Mouse (Mus musculus): Measurements from ENCODE around the gene Mtg2. TPM values are rescaled to one million over a fixed set of nuclear protein-coding genes. Genes with fewer than 3 reads are reported as not detected.
A peak's percentile ranks its signal among the peaks of the same experiment; 100 is the strongest.

Gene Mtg2
- polyA plus RNA-seq, 1 experiment from 2014 or later: 37.3 TPM

GRCm38 (mm10) chr2:180063338-180064131 is 6.9 kb upstream of the Mtg2 start:
- H3K36me3 ChIP-seq: peaks cover 80% of the 10 kb centered on the region
- 96% methylated on average over 11 of the region's 11 CpGs for WGBS
- no peak overlapping the region for H3K4me2 ChIP-seq (replicated peaks)
- H3K27me3 ChIP-seq: no peaks in the 10 kb centered on the region
- H3K27ac ChIP-seq: no peak overlapping the region
- H3K4me1 ChIP-seq (replicated peaks): no peaks in the 10 kb centered on the region
- no peaks in the 10 kb centered on the region for H3K9me3 ChIP-seq
- no peak overlapping the region for H3K4me3 ChIP-seq (replicated peaks)
- H3K9ac ChIP-seq (replicated peaks): no peak overlapping the region
- ATAC-seq: no peak

DNA sequence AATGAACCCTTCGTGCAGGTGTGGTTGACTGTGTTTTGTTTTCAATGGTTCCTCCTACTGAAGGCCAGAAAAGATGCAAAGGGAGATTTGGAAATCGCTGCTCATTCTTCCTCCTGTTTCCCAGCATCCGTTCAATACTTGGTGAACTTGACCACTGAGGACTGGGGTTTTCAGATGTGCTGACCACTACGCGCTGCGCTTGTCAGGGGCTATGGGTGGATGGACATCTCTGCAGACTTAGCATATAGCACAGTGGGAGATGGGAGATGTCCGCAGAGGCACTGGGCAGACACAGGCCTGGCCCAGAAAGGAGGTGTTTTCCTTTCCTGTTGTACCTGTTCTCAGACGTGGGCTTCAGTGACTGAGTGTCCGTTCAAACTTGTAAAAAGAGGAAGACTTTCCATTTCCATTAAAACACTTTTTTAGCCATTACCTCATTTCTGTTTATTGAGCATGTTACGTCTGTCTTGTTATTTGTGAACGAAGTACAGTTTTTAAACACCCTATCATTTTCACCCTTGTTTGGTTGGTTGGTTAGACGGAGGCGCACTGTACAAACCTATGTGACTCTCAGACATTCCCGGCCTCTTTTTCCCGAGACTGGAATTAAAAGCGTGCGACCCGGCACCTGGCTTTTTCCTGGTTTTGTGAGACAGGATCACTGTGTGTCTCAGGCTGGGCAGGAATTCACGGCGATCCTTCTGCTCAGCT is 463 bp upstream of the Mtg2 start:
- peaks cover 17% of the 10 kb centered on the region for H3K4me1 ChIP-seq (replicated peaks)
- peak overlapping the region; percentile 82 for H3K4me2 ChIP-seq (replicated peaks)
- peak; percentile 16; the same call in 1 of the 2 replicates for ATAC-seq
- peak overlapping the region; percentile 63 for H3K4me3 ChIP-seq (replicated peaks)
- H3K9ac ChIP-seq (replicated peaks): peak overlapping the region; percentile 81
- 37% methylated on average over 20 of the region's 20 CpGs for WGBS
- H3K9me3 ChIP-seq: no peaks in the 10 kb centered on the region
- H3K27me3 ChIP-seq: no peaks in the 10 kb centered on the region
- H3K27ac ChIP-seq: peak overlapping the region; percentile 86
- peaks cover 41% of the 10 kb centered on the region for H3K36me3 ChIP-seq

- peaks cover 36% of the 10 kb centered on the region for H3K36me3 ChIP-seq
- peak overlapping the region; percentile 63; the same call in 1 of the 2 replicates for H3K4me3 ChIP-seq (replicated peaks)
- H3K9me3 ChIP-seq: no peaks in the 10 kb centered on the region
- no peaks in the 10 kb centered on the region for H3K27me3 ChIP-seq
- peaks cover 17% of the 10 kb centered on the region for H3K4me1 ChIP-seq (replicated peaks)
- no peak overlapping the region for H3K9ac ChIP-seq (replicated peaks)
- no peak for ATAC-seq
- WGBS: 83% methylated on average over 2 of the region's 2 CpGs
- H3K27ac ChIP-seq: no peak overlapping the region
- no peak overlapping the region for H3K4me2 ChIP-seq (replicated peaks)
These were observed 1.3 kb downstream of the Mtg2 start for GRCm38 (mm10) chr2:180071671-180072070.

DNA sequence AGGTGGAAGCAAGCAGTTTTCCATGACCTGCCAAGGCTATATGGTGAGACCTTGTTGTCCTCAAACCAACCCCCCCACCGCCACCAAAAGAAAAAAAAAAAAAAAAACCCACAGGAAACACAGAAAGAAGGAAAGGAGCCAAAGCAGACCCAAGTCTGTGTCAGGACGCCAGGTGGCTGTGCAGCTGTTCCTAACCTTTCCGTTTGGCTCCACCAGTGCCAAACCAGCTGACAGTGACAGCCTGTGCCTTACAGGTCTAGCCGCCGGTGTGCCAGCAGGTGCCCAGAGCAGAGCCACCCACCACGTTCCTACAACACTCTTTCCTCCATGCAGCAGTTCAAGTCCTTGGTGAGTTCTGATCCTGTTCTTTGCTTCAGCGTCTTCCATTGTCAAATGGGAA is 2.5 kb downstream of the Mtg2 start:
- 92% methylated on average over 7 of the region's 7 CpGs for WGBS
- Histone ChIP-seq H3K36me3 (peaks cover 36% of the 10 kb centered on the region), H3K27ac (no peak overlapping the region), H3K4me3 (replicated peaks) (no peak overlapping the region), H3K4me1 (replicated peaks) (peaks cover 17% of the 10 kb centered on the region), H3K9ac (replicated peaks) (no peak overlapping the region), H3K27me3 (no peaks in the 10 kb centered on the region), H3K9me3 (no peaks in the 10 kb centered on the region), H3K4me2 (replicated peaks) (no peak overlapping the region)
- no peak for ATAC-seq

DNA sequence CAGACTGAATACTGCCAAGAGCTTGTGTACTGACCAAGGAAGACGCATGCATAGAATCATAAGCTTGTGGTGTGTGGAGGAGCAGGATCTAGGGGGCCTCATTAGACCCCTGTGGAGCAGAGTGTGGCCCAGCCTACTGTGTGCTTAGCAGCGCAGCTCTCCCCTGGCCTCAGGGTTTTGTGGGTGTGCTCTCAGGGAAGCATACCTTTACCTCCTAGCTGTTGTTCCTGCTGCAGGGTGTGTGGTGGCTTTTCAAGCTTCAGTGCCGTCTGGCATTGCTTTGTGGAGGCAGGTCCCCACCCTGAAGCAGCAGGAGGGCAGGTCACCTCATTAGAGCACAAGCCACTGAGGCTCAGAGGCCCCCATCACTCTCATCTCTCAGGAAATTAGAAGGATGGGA is 7.2 kb downstream of the Mtg2 start:
- Histone ChIP-seq H3K36me3 (peaks cover 39% of the 10 kb centered on the region), H3K27ac (no peak overlapping the region), H3K4me2 (replicated peaks) (no peak overlapping the region), H3K4me1 (replicated peaks) (no peaks in the 10 kb centered on the region), H3K27me3 (no peaks in the 10 kb centered on the region), H3K4me3 (replicated peaks) (no peak overlapping the region), H3K9ac (replicated peaks) (no peak overlapping the region), H3K9me3 (no peaks in the 10 kb centered on the region)
- ATAC-seq: no peak
- 75% methylated on average over 3 of the region's 3 CpGs for WGBS

DNA sequence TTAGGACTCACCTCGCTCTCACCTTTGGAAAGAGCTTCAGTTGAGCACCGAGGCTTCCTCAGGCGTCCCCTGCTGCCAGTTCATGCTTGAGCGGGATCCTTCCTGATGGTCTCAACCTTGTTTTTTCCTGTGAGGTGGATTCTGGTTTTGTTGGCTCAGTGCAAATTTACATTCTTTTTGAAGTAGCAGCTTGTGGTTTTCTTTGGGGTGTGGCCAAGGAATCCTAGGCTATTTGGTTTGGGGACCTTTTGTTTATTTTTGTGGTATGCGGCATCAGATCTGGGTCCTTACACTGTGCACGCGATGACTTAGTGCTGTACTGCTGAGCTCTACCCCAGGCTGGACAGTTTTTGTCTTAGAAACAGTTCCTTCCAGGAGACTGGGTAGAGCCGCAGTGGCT is 10.3 kb downstream of the Mtg2 start:
- H3K4me1 ChIP-seq (replicated peaks): no peaks in the 10 kb centered on the region
- peaks cover 58% of the 10 kb centered on the region for H3K36me3 ChIP-seq
- H3K27ac ChIP-seq: no peak overlapping the region
- no peak overlapping the region for H3K9ac ChIP-seq (replicated peaks)
- H3K9me3 ChIP-seq: no peaks in the 10 kb centered on the region
- WGBS: 95% methylated on average over 8 of the region's 8 CpGs
- no peak overlapping the region for H3K4me2 ChIP-seq (replicated peaks)
- no peak overlapping the region for H3K4me3 ChIP-seq (replicated peaks)
- no peaks in the 10 kb centered on the region for H3K27me3 ChIP-seq
- no peak for ATAC-seq

GRCm38 (mm10) chr2:180083063-180083462 is 12.7 kb downstream of the Mtg2 start:
- WGBS: 94% methylated on average over 10 of the region's 10 CpGs
- Histone ChIP-seq H3K36me3 (peaks cover 66% of the 10 kb centered on the region), H3K4me1 (replicated peaks) (0 out of 2 replicates have a peak, but pooled peaks cover 4% of the 10 kb centered on the region), H3K27me3 (no peaks in the 10 kb centered on the region), H3K9me3 (no peaks in the 10 kb centered on the region), H3K4me3 (replicated peaks) (no peak overlapping the region), H3K4me2 (replicated peaks) (no peak overlapping the region), H3K27ac (no peak overlapping the region), H3K9ac (replicated peaks) (no peak overlapping the region)
- no peak for ATAC-seq

- Histone ChIP-seq H3K9ac (replicated peaks) (no peak overlapping the region), H3K4me2 (replicated peaks) (no peak overlapping the region), H3K27ac (no peak overlapping the region), H3K4me1 (replicated peaks) (peaks cover 4% of the 10 kb centered on the region; the same call in 1 of the 2 replicates), H3K9me3 (no peaks in the 10 kb centered on the region), H3K27me3 (no peaks in the 10 kb centered on the region), H3K4me3 (replicated peaks) (no peak overlapping the region), H3K36me3 (peaks cover 55% of the 10 kb centered on the region)
- ATAC-seq: no peak
- WGBS: 51% methylated on average over 3 of the region's 3 CpGs
These were observed 14.2 kb downstream of the Mtg2 start for GRCm38 (mm10) chr2:180084565-180084964.

DNA sequence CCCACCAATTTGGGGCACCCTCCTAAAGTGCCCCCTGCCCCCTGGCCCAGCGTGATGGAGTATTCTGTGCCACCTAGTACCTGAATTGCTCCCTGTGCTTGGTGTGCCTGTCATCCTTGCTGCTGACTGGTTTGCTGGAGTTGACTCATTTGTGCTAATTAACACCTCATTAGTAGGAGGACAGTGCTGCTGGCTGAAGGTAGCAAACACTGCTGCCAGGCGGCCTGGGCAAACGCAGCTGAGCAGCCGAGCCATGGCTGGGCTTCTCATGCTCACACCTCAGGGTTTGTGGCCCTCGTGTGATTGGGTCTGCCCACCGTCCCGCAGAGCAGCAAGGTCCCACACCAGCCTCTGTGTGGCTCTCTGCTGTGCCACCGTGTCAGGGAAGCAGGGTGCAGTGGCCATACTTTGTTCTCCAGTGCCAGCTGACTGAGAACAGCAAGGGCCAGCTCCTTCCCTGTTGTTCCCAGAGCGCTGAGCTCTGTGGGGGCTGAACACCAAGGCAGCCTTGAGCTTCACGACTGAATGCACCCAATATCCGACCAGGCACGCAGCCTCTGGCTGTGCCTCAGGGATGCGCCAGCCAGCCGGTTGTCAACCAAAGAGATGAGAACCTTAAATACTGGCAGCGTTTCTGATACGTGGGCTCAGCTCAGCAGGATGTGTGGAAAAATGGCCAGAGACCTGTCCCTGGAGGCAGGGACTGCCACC is 15.7 kb downstream of the Mtg2 start:
- Histone ChIP-seq H3K27ac (peak overlapping the region; percentile 64; the same call in 1 of the 2 replicates), H3K9ac (replicated peaks) (no peak overlapping the region), H3K36me3 (peaks cover 55% of the 10 kb centered on the region), H3K4me1 (replicated peaks) (peaks cover 4% of the 10 kb centered on the region; the same call in 1 of the 2 replicates), H3K9me3 (no peaks in the 10 kb centered on the region), H3K27me3 (no peaks in the 10 kb centered on the region), H3K4me3 (replicated peaks) (no peak overlapping the region), H3K4me2 (replicated peaks) (no peak overlapping the region)
- peak; percentile 38; the same call in 1 of the 2 replicates for ATAC-seq
- WGBS: 76% methylated on average over 16 of the region's 16 CpGs

GRCm38 (mm10) chr2:180086637-180087027 is 16.2 kb downstream of the Mtg2 start:
- Histone ChIP-seq H3K4me3 (replicated peaks) (no peak overlapping the region), H3K36me3 (peaks cover 53% of the 10 kb centered on the region), H3K9ac (replicated peaks) (no peak overlapping the region), H3K27me3 (no peaks in the 10 kb centered on the region), H3K9me3 (no peaks in the 10 kb centered on the region), H3K4me1 (replicated peaks) (peaks cover 4% of the 10 kb centered on the region; the same call in 1 of the 2 replicates), H3K4me2 (replicated peaks) (no peak overlapping the region), H3K27ac (no peak overlapping the region)
- ATAC-seq: no peak
- 83% methylated on average over 5 of the region's 5 CpGs for WGBS

- Histone ChIP-seq H3K4me2 (replicated peaks) (no peak overlapping the region), H3K36me3 (peaks cover 45% of the 10 kb centered on the region), H3K9ac (replicated peaks) (no peak overlapping the region), H3K9me3 (no peaks in the 10 kb centered on the region), H3K27me3 (no peaks in the 10 kb centered on the region), H3K27ac (no peak overlapping the region), H3K4me3 (replicated peaks) (no peak overlapping the region), H3K4me1 (replicated peaks) (peaks cover 4% of the 10 kb centered on the region; the same call in 1 of the 2 replicates)
- no peak for ATAC-seq
- 94% methylated on average over 4 of the region's 4 CpGs for WGBS
These were observed 17.1 kb downstream of the Mtg2 start for GRCm38 (mm10) chr2:180087472-180087871.

- H3K9me3 ChIP-seq: no peaks in the 10 kb centered on the region
- H3K9ac ChIP-seq (replicated peaks): no peak overlapping the region
- H3K36me3 ChIP-seq: peaks cover 21% of the 10 kb centered on the region
- no peak overlapping the region for H3K27ac ChIP-seq
- no peak overlapping the region for H3K4me2 ChIP-seq (replicated peaks)
- H3K27me3 ChIP-seq: no peaks in the 10 kb centered on the region
- ATAC-seq: no peak
- 72% methylated on average over 11 of the region's 11 CpGs for WGBS
- no peak overlapping the region for H3K4me3 ChIP-seq (replicated peaks)
- H3K4me1 ChIP-seq (replicated peaks): peaks cover 5% of the 10 kb centered on the region; the same call in 1 of the 2 replicates
These were observed 19.9 kb downstream of the Mtg2 start for GRCm38 (mm10) chr2:180090285-180090684.
